Mouse (Mus musculus) cortical plate, adult 2 months (tissue): ENCODE measurements around the gene Lamp3. TPM values are rescaled to one million over a fixed set of nuclear protein-coding genes. Genes with fewer than 3 reads are reported as not detected.
"Not testable (repeated sequence)": the region's sequence is repeated elsewhere in the genome, so short reads cannot be mapped to it uniquely, and the experiment has no call there.

ENCODE experiments used
- H3K27ac ChIP-seq: fragments of 200-500 bp; 2 replicates; pipeline ENCODE4 v1.5.1; 2012; ENCODE audit warnings: low read length, control low read depth, inconsistent platforms; ENCODE audit not compliant: insufficient read depth
- H3K4me1 ChIP-seq: fragments of 200-500 bp; 2 replicates; pipeline ENCODE4 v1.6.1; 2011; ENCODE audit warnings: low read length; ENCODE audit not compliant: control insufficient read depth, insufficient read depth
- H3K4me3 ChIP-seq: fragments of 200-500 bp; 2 replicates; pipeline ENCODE4 v1.5.1; 2011; ENCODE audit warnings: mild to moderate bottlenecking, low read length, control low read depth; ENCODE audit not compliant: insufficient read depth
- CTCF ChIP-seq: fragments of 200-500 bp; IDR thresholded peaks from 2 replicates; pipeline ENCODE4 v1.5.1; 2011; ENCODE audit warnings: mild to moderate bottlenecking, control low read depth, low read length; ENCODE audit not compliant: insufficient read depth; ENCODE audit errors: extremely low read depth
- POLR2A ChIP-seq: fragments of 200-500 bp; IDR thresholded peaks from 2 replicates; pipeline ENCODE4 v1.6.1; 2011; ENCODE audit warnings: mild to moderate bottlenecking, low read length, control low read depth; ENCODE audit not compliant: insufficient read depth; ENCODE audit errors: extremely low read depth
- polyA plus RNA-seq: library from polyadenylated mRNA; depleted of rRNA; stranded (reverse); fragments of >200 nt; gene quantifications from 2 replicates; pipeline ENCODE4 v1.2.3, GENCODE M21; 2012; rRNA removed

Lamp3 gene
- polyA plus RNA-seq: not detected in 2 replicates

DNA sequence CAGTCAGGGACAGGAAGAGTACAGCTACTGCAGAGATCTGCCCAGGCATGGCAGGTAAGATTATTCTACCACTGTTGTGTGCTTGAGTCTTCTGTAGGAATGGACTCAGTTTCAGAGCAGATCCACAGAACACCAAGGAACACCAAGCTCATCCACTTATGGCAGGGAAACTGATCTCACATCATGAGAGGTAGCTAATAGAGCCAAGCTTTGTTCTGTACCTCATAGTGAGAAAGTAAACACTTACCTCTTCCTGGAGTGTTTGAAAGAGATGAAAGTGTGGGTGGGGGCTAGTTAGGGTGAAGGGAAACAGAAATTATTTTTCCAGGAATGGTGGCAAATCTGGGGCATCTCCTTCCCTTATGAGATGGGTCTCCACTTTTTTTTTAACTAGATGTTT lies at the start of gene Lamp3:
Gene Lamp3, minus strand, starts transcription at position 160 of the 400 bp plus-strand sequence.
- TF ChIP-seq CTCF (no peak), POLR2A (no peak)
- H3K4me1 ChIP-seq: no peaks in the 10 kb centered on the region
- H3K4me3 ChIP-seq: no peak within 1 kb of the TSS
- H3K27ac ChIP-seq: no peak within 1 kb of the TSS

DNA sequence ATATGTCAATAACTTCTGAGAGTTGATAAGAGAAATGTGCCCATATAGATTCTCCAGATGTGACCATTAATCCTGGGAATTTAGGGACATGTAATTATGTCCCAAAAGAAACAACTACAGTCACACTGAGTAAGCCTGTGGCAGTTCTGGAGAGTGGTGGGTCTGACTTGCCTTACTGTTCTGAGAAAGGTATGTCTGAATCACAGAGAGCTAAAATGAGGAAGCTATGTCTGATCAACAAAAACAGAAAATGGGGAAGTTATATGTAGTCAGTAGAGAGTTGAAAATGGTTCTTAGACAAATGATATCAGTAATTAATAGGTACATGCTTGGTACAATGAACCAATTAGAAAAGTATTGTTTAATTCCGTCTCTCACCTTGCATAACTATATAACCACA lies 26.7 kb upstream of the Lamp3 start:
- H3K4me3 ChIP-seq: no peak overlapping the region
- H3K4me1 ChIP-seq: no peaks in the 10 kb centered on the region
- H3K27ac ChIP-seq: no peak overlapping the region
- no peak for TF ChIP-seq CTCF
- no peak for TF ChIP-seq POLR2A

- H3K27ac ChIP-seq, H3K4me3 ChIP-seq, H3K4me1 ChIP-seq: not testable (repeated sequence)
These were observed 18.0 kb upstream of the Lamp3 start for GRCm38 (mm10) chr16:19724139-19724538.

- no peak overlapping the region for H3K27ac ChIP-seq
- TF ChIP-seq POLR2A (no peak), CTCF (no peak)
- no peak overlapping the region for H3K4me3 ChIP-seq
- no peaks in the 10 kb centered on the region for H3K4me1 ChIP-seq
These were observed 14.8 kb upstream of the Lamp3 start for GRCm38 (mm10) chr16:19720959-19721358.

- TF ChIP-seq CTCF (no peak), POLR2A (no peak)
- Histone ChIP-seq H3K4me3 (no peak overlapping the region), H3K4me1 (no peaks in the 10 kb centered on the region), H3K27ac (no peak overlapping the region)
These were observed 1.2 kb upstream of the Lamp3 start for GRCm38 (mm10) chr16:19707381-19707780.

DNA sequence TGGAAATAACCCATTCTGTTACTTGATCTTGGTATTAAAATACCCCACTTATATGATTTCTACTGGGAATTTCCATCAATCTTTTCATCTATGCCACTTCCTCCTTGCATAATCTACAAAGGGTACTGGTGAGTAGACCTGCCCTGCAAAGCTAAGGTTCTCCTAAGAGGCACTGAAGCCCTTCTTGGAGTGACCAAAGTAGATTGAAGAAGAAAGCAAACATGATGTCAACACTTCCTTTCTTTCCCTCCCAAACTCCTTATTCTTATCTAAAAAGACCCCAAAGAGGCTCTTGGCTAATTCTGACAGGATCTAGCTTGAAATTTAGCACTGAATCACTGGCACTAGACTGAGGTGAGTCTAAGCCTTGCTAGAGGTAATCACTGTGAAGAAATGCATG lies 7.0 kb downstream of the Lamp3 start:
- no peaks in the 10 kb centered on the region for H3K4me1 ChIP-seq
- no peak overlapping the region for H3K4me3 ChIP-seq
- H3K27ac ChIP-seq: no peak overlapping the region
- no peak for TF ChIP-seq POLR2A
- TF ChIP-seq CTCF: no peak

- Histone ChIP-seq H3K4me1 (no peaks in the 10 kb centered on the region), H3K27ac (no peak overlapping the region), H3K4me3 (no peak overlapping the region)
- TF ChIP-seq CTCF (no peak), POLR2A (no peak)
These were observed 35.3 kb downstream of the Lamp3 start for GRCm38 (mm10) chr16:19670768-19671357.

DNA sequence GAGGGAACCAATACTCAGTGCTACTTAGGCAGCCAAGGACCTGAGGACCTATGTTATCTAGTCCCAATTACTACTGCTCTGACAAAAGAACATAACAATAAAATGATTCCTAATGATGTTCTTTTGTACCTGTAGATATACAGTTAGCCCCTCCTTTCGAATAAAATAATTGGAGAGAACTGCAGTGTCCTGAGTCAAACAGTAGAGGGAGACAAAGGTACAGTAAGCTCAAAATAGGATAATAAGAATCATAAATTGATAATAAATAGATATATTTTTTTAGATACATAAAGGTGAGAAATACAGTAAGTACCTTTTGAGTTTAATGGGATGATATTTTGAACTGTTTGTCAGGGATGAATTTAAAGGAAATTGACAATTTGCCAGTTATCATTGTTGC lies 39.9 kb downstream of the Lamp3 start:
- Histone ChIP-seq H3K4me3 (no peak overlapping the region), H3K4me1 (no peaks in the 10 kb centered on the region), H3K27ac (no peak overlapping the region)
- TF ChIP-seq POLR2A (no peak), CTCF (no peak)

DNA sequence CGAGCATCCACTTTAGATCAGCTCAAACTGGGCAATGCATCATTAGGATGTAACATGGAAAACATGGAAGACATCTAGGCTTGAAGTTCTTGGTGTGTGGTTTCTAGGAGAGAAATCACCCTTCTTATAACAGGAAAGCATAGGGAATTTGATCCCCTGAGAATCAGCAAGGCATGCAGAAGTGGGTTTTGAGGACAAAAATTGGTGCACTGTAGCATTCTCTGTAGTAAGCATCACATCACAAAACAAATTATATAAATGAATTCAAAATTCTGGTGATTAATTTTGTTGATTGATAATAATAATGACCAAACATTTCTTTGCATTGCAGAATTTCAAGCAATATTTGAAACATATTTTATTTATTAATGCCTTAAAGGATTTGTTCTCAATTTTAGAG lies 76.4 kb downstream of the Lamp3 start, which contains the start of gene Olfr171:
Gene Olfr171, minus strand, starts transcription at position 101 of the 400 bp plus-strand sequence.
- Histone ChIP-seq H3K27ac (no peak within 1 kb of the TSS), H3K4me3 (no peak within 1 kb of the TSS), H3K4me1 (no peaks in the 10 kb centered on the region)
- TF ChIP-seq POLR2A: no peak
- TF ChIP-seq CTCF: no peak

- not testable (repeated sequence) for H3K4me3 ChIP-seq, H3K27ac ChIP-seq, H3K4me1 ChIP-seq
These were observed 94.4 kb downstream of the Lamp3 start, which contains the start of gene Olfr170 for GRCm38 (mm10) chr16:19611782-19612181. TSS of gene Olfr170 (minus strand) at chr16:19611882.

Other genes with a start within 250 kb of the Lamp3 start
- not detected in 2 replicates for gene Olfr166, start 222.7 kb downstream of the Lamp3 start, polyA plus RNA-seq
- not detected in 2 replicates for gene Olfr167, start 184.1 kb downstream of the Lamp3 start, polyA plus RNA-seq
- gene Olfr168, start 170.8 kb downstream of the Lamp3 start, polyA plus RNA-seq: not detected in 2 replicates
- gene Olfr169, start 134.6 kb downstream of the Lamp3 start, polyA plus RNA-seq: not detected in 2 replicates
- gene Olfr170, start 94.5 kb downstream of the Lamp3 start, polyA plus RNA-seq: not detected in 2 replicates
- gene Olfr171, start 76.5 kb downstream of the Lamp3 start, polyA plus RNA-seq: not detected in 2 replicates
- 0.44 and 0.78 TPM in 2 replicates for gene B3gnt5, start 53.8 kb upstream of the Lamp3 start, polyA plus RNA-seq